Mouse (Mus musculus): ENCODE measurements around the gene Dnah5. TPM values are rescaled to one million over a fixed set of nuclear protein-coding genes. Genes with fewer than 3 reads are reported as not detected.
"Not testable (repeated sequence)": the region's sequence is repeated elsewhere in the genome, so short reads cannot be mapped to it uniquely, and the experiment has no call there.

Dnah5 gene
- polyA plus RNA-seq, 1 experiment from 2014 or later = 0.01 TPM

DNA sequence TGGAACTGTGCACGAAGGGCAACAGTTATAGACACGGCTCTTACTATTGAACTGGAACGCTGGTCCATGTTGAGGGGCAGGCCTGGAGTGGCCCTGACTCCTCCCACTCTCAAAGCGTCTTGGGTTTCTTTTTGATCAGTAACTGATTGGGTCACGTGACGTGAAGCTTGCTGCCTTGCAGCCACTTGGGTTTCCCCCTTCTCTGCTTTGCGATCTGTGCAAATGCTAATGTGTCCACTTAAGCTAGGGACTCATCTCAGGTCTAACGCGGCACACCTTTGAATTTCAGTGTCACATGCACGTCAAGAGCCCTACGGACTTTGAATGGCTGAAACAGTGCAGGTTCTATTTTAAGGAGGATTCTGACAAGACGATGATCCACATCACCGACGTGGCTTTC is 109.9 kb downstream of the Dnah5 start:
- Histone ChIP-seq H3K4me3 (replicated peaks) (no peak overlapping the region), H3K4me1 (replicated peaks) (no peaks in the 10 kb centered on the region), H3K9me3 (no peaks in the 10 kb centered on the region), H3K27me3 (replicated peaks) (no peaks in the 10 kb centered on the region), H3K4me2 (replicated peaks) (no peak overlapping the region), H3K27ac (no peak overlapping the region), H3K9ac (no peak overlapping the region), H3K36me3 (no peaks in the 10 kb centered on the region)
- ATAC-seq = no peak
- WGBS = 77% methylated on average over 14 of the region's 14 CpGs

DNA sequence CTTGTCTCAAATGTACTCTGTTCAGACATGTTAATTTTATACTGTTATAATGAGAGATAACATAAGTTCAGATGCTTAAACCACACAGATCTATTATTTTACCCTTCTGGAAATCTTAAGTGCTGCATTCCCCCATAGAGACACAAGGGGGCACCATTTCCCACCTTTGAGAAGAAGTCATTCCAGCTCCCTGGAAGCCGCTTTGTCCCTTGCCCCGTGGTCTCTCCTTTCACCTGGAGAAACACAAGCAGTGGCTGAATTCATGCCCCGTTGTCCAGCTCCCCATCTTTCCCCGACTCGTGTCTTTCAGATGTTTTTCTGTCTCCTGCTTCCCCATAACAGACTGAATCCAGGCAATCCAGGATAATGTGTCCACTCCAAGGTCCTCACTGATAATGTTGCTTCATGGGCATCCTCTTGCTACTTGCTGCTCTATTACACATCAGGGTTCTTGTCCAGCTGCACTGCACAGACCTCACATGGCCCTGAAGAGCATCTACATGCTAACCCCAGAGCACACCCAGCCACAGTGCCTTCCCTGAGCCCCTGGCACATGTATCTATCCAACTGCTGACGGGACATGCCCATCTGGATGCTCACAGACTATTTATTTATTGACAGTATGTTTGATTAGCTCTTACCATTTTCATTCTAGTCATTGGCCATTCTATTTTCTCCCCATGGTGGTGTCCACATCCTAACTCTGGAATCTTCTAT is 112.4 kb downstream of the Dnah5 start:
- no peaks in the 10 kb centered on the region for H3K36me3 ChIP-seq
- ATAC-seq = no peak; the same call in 1 of the 2 replicates
- no peak overlapping the region for H3K9ac ChIP-seq
- H3K9me3 ChIP-seq = no peaks in the 10 kb centered on the region
- H3K4me3 ChIP-seq (replicated peaks) = no peak overlapping the region
- no peaks in the 10 kb centered on the region for H3K27me3 ChIP-seq (replicated peaks)
- H3K27ac ChIP-seq = no peak overlapping the region
- no peak overlapping the region for H3K4me2 ChIP-seq (replicated peaks)
- no peaks in the 10 kb centered on the region for H3K4me1 ChIP-seq (replicated peaks)
- WGBS = 22% methylated on average over 6 of the region's 6 CpGs

GRCm38 (mm10) chr15:28322533-28322932 is 119.0 kb downstream of the Dnah5 start:
- Histone ChIP-seq H3K4me1 (replicated peaks) (no peaks in the 10 kb centered on the region), H3K27ac (no peak overlapping the region), H3K36me3 (no peaks in the 10 kb centered on the region), H3K27me3 (replicated peaks) (no peaks in the 10 kb centered on the region), H3K4me3 (replicated peaks) (no peak overlapping the region), H3K9ac (no peak overlapping the region), H3K9me3 (no peaks in the 10 kb centered on the region), H3K4me2 (replicated peaks) (no peak overlapping the region)
- ATAC-seq = no peak
- WGBS = 88% methylated on average over 7 of the region's 7 CpGs

GRCm38 (mm10) chr15:28326985-28327384 is 123.4 kb downstream of the Dnah5 start:
- Histone ChIP-seq H3K27me3 (replicated peaks) (no peaks in the 10 kb centered on the region), H3K27ac (no peak overlapping the region), H3K9me3 (no peaks in the 10 kb centered on the region), H3K4me2 (replicated peaks) (no peak overlapping the region), H3K36me3 (no peaks in the 10 kb centered on the region), H3K4me3 (replicated peaks) (no peak overlapping the region), H3K9ac (no peak overlapping the region), H3K4me1 (replicated peaks) (no peaks in the 10 kb centered on the region)
- ATAC-seq = no peak
- WGBS = 74% methylated on average over 7 of the region's 7 CpGs

GRCm38 (mm10) chr15:28327441-28327840 is 123.9 kb downstream of the Dnah5 start:
- H3K9ac ChIP-seq = no peak overlapping the region
- H3K4me1 ChIP-seq (replicated peaks) = no peaks in the 10 kb centered on the region
- H3K27me3 ChIP-seq (replicated peaks) = no peaks in the 10 kb centered on the region
- no peak overlapping the region for H3K27ac ChIP-seq
- no peaks in the 10 kb centered on the region for H3K36me3 ChIP-seq
- 89% methylated on average over 9 of the region's 9 CpGs for WGBS
- H3K4me3 ChIP-seq (replicated peaks) = no peak overlapping the region
- ATAC-seq = no peak
- no peak overlapping the region for H3K4me2 ChIP-seq (replicated peaks)
- H3K9me3 ChIP-seq = no peaks in the 10 kb centered on the region

DNA sequence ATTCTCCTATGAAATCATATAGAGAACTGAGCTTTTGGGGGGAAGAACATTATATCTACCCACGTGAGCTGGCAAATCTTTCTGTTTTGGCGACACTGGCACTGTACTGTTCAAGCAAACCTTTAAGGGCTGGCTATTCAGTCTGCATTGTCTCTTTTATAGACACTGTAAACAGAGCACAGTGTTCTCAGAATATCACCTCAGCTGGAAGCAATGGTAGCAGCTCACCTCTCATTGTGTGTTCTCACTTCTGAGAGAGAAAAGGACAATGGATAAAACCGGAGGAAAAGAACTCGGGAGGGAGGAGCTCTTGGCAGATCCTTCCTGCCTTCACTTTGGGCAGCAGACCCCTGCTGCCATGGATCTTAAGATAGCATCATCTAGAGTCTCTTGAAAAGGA is 137.6 kb downstream of the Dnah5 start:
- H3K9ac ChIP-seq = no peak overlapping the region
- no peaks in the 10 kb centered on the region for H3K36me3 ChIP-seq
- WGBS = 53% methylated on average over 4 of the region's 4 CpGs
- H3K27ac ChIP-seq = no peak overlapping the region
- H3K4me1 ChIP-seq (replicated peaks) = no peaks in the 10 kb centered on the region
- ATAC-seq = no peak
- H3K4me2 ChIP-seq (replicated peaks) = no peak overlapping the region
- H3K27me3 ChIP-seq (replicated peaks) = no peaks in the 10 kb centered on the region
- no peaks in the 10 kb centered on the region for H3K9me3 ChIP-seq
- H3K4me3 ChIP-seq (replicated peaks) = no peak overlapping the region

- Histone ChIP-seq H3K9ac (no peak overlapping the region), H3K27me3 (replicated peaks) (no peaks in the 10 kb centered on the region), H3K4me2 (replicated peaks) (no peak overlapping the region), H3K4me3 (replicated peaks) (no peak overlapping the region), H3K9me3 (no peaks in the 10 kb centered on the region), H3K36me3 (no peaks in the 10 kb centered on the region), H3K27ac (no peak overlapping the region), H3K4me1 (replicated peaks) (no peaks in the 10 kb centered on the region)
- WGBS = 73% methylated on average over 11 of the region's 11 CpGs
- ATAC-seq = no peak
Observed at GRCm38 (mm10) chr15:28367561-28367960, 164.0 kb downstream of the Dnah5 start.

DNA sequence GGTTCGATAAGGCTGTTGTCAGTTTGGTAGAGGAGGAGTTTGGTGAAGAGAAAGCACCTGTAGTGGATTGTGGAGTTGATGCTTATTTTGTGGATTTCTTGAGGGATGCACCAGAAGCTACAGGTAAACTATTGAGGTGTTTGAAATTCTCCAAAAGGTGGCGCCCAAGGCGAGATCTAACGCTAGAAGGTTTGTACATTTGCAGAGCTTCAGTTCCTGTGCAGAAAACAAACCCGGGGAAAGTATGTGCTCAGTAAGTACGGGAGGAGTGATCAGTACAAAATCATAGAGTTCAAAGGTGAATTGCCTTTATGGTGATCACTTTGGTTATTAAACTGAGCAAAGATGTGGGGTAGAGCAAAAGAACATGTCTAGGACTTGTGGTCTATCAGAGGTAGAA is 166.9 kb downstream of the Dnah5 start:
- Histone ChIP-seq H3K27ac (no peak overlapping the region), H3K4me1 (replicated peaks) (no peaks in the 10 kb centered on the region), H3K9me3 (no peaks in the 10 kb centered on the region), H3K36me3 (no peaks in the 10 kb centered on the region), H3K4me2 (replicated peaks) (no peak overlapping the region), H3K4me3 (replicated peaks) (no peak overlapping the region), H3K27me3 (replicated peaks) (no peaks in the 10 kb centered on the region), H3K9ac (no peak overlapping the region)
- WGBS = 88% methylated on average over 6 of the region's 6 CpGs
- no peak for ATAC-seq

DNA sequence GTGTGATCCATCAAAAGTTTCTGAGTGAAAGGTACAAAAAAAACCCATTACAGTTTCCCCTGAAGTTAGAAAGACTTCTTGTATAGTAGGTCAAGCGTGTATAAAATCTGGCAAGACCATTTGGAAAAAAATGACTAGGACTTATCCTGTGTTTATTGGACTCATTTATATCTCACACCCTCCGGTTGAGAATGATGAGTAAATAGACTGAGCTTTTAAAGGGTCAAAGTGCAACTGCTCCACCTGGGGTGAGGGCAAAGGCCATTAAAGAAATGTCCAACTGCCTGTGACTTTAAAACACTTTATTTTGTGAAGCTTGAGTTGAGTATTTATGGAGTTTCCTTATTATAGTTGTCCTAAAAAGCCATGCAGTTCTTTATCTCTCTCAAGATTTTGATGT is 168.0 kb downstream of the Dnah5 start:
- Histone ChIP-seq H3K4me3 (replicated peaks) (no peak overlapping the region), H3K27ac (no peak overlapping the region), H3K4me2 (replicated peaks) (no peak overlapping the region), H3K27me3 (replicated peaks) (no peaks in the 10 kb centered on the region), H3K9ac (no peak overlapping the region), H3K9me3 (no peaks in the 10 kb centered on the region), H3K4me1 (replicated peaks) (no peaks in the 10 kb centered on the region), H3K36me3 (no peaks in the 10 kb centered on the region)
- ATAC-seq = peak; percentile 53; the same call in 1 of the 2 replicates
- 37% methylated on average over 2 of the region's 2 CpGs for WGBS

DNA sequence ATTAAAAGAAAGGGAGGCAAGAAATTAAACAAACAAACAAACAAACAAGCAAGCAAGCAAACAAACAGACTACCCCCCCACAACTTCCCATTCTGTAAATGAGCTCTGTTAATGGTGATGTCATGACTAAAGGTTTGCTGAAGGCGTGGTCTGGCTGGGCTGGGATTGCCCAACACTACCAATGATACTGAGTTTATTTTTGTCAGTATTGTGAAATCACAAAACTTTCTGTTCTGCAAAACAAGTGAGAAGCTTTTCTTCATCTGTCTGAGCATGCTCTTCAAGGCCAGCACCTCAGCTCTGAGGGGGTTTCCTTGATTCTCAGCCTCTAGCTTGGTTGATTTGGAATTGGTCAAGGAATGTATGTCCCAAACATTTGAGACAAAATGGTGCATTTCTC is 170.8 kb downstream of the Dnah5 start:
- Histone ChIP-seq H3K9ac (no peak overlapping the region), H3K4me3 (replicated peaks) (no peak overlapping the region), H3K9me3 (no peaks in the 10 kb centered on the region), H3K27ac (no peak overlapping the region), H3K27me3 (replicated peaks) (no peaks in the 10 kb centered on the region), H3K36me3 (no peaks in the 10 kb centered on the region), H3K4me1 (replicated peaks) (no peaks in the 10 kb centered on the region), H3K4me2 (replicated peaks) (no peak overlapping the region)
- peak; percentile 47 for ATAC-seq
- 82% methylated on average over 1 of the region's 1 CpGs for WGBS

GRCm38 (mm10) chr15:28380909-28381308 is 177.4 kb downstream of the Dnah5 start:
- H3K27ac ChIP-seq = no peak overlapping the region
- no peaks in the 10 kb centered on the region for H3K4me1 ChIP-seq (replicated peaks)
- no peak overlapping the region for H3K4me3 ChIP-seq (replicated peaks)
- H3K9me3 ChIP-seq = no peaks in the 10 kb centered on the region
- no peak overlapping the region for H3K9ac ChIP-seq
- no peak overlapping the region for H3K4me2 ChIP-seq (replicated peaks)
- no peak for ATAC-seq
- H3K36me3 ChIP-seq = no peaks in the 10 kb centered on the region
- WGBS = 66% methylated on average over 3 of the region's 3 CpGs
- no peaks in the 10 kb centered on the region for H3K27me3 ChIP-seq (replicated peaks)

GRCm38 (mm10) chr15:28393723-28394122 is 190.2 kb downstream of the Dnah5 start:
- not testable (repeated sequence) for H3K4me3 ChIP-seq (replicated peaks); H3K9ac ChIP-seq; H3K27ac ChIP-seq; H3K4me1 ChIP-seq (replicated peaks); H3K9me3 ChIP-seq; H3K36me3 ChIP-seq; H3K4me2 ChIP-seq (replicated peaks); ATAC-seq; H3K27me3 ChIP-seq (replicated peaks)

DNA sequence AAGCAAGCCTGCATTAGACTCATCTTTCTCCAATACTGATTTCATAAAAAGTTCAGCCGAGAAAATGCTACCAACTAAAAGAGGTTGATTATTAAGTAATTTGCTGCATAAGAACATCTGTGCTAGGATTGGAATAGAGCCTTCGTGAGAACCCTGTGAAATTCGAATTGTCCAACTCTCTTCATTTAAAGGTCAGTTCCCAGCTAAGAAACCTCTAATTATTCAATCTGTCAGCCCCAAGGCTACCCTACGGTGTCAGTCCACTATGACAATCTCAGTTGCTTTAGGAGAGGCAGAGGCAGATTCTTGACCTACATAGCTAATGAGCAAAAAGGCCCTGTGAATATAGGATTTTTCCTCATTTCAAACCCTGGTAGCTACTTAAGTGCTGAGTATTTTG is 191.9 kb downstream of the Dnah5 start:
- 76% methylated on average over 4 of the region's 4 CpGs for WGBS
- no peak for ATAC-seq
- Histone ChIP-seq H3K27ac (no peak overlapping the region), H3K4me3 (replicated peaks) (no peak overlapping the region), H3K36me3 (no peaks in the 10 kb centered on the region), H3K9me3 (no peaks in the 10 kb centered on the region), H3K4me2 (replicated peaks) (no peak overlapping the region), H3K4me1 (replicated peaks) (no peaks in the 10 kb centered on the region), H3K9ac (no peak overlapping the region), H3K27me3 (replicated peaks) (no peaks in the 10 kb centered on the region)

All from intestine, embryonic 15.5 days (tissue).